Comparison of ENCODE assay signal across 9 mouse cellular contexts in the genomic region with DNA sequence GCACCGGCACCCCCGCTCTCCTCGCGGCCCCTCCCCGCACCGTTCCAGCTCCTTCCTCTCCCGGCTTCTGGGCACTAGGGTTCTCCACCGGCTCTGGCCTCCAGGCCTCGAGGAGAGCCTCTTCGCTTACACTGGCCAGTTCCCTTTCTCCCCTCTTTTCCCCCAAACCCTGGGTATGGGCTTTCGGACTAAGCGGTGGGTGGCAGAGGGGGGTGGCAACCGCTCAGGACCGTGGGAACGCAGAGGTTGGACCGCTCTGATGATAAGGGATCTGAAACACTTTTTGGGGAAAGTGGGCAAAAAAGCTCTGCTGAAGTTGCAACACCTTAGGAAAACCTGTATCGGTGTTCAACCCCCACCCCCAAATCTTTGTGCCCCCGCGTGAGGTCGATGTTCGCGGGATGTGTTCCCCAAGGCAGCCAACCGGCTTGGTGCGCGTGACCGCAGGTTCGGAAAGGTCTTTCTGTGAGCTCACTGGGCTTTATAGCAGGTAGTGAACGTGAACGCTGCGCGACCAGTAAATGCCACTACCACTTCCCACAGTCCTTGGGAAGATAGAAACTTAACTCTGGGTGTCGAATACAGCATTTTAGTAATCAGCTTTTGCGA. TPM values are rescaled to one million over a fixed set of nuclear protein-coding genes. Genes with fewer than 3 reads are reported as not detected.
DNase-seq lines count a peak whose midpoint lies in the region; ATAC-seq lines count a peak whose summit lies in the region.
"Had no signal": no experiment of that assay in that cellular context is flagged by ENCODE, and none has a peak within 500 bp of the region (broad histone marks: within the 10 kb centered on the region; RNA-seq: fewer than 3 reads in every experiment).

No protein-coding gene starts in this region.

- peak overlapping the region; percentile 76 for H3K4me3 ChIP-seq in intestine, embryonic 15.5 days (replicated peaks)
- peak overlapping the region; percentile 62 for H3K4me3 ChIP-seq in limb, embryonic 11.5 days (ENCODE audit: low read depth, low read length)
- H3K4me3 ChIP-seq in midbrain, embryonic 12.5 days = peak overlapping the region; percentile 63
- H3K4me3 ChIP-seq: myocyte had no signal

- H3K4me1 ChIP-seq in intestine, embryonic 15.5 days (replicated peaks) = peaks cover 9% of the 10 kb centered on the region
- H3K4me1 ChIP-seq in limb, embryonic 11.5 days (ENCODE audit: control insufficient read depth, insufficient read depth, low read length) = peaks cover 8% of the 10 kb centered on the region; the same call in 1 of the 2 replicates
- H3K4me1 ChIP-seq in midbrain, embryonic 12.5 days = peaks cover 13% of the 10 kb centered on the region

- H3K36me3 ChIP-seq in intestine, embryonic 15.5 days = no peaks in the 10 kb centered on the region
- no peaks in the 10 kb centered on the region for H3K36me3 ChIP-seq in limb, embryonic 11.5 days (ENCODE audit: control insufficient read depth, insufficient read depth, low read length)
- no peaks in the 10 kb centered on the region for H3K36me3 ChIP-seq in midbrain, embryonic 12.5 days

- no peaks in the 10 kb centered on the region; the same call in 1 of the 2 replicates for H3K27me3 ChIP-seq in intestine, embryonic 15.5 days (replicated peaks)
- H3K27me3 ChIP-seq in limb, embryonic 11.5 days (ENCODE audit: control insufficient read depth, insufficient read depth, low read length) = peaks cover 7% of the 10 kb centered on the region
- peaks cover 24% of the 10 kb centered on the region for H3K27me3 ChIP-seq in midbrain, embryonic 12.5 days

- peak overlapping the region; percentile 75 for H3K9ac ChIP-seq in intestine, embryonic 15.5 days
- H3K9ac ChIP-seq in limb, embryonic 11.5 days (ENCODE audit: low read length) = peak overlapping the region; percentile 81
- H3K9ac ChIP-seq in midbrain, embryonic 12.5 days (replicated peaks) = peak overlapping the region; percentile 84

- DNase-seq in right cerebral cortex, adult 18-20 months = peak; percentile 32
- DNase-seq in right cerebral cortex, postnatal 4 days = no peak
- peak; percentile 66 to 79 for DNase-seq in cerebellum, adult 18-20 months
- DNase-seq in frontal cortex, postnatal 14 days (ENCODE audit: low spot score in 2 of 2) = peak; percentile 28 to 31
- DNase-seq in limb, embryonic 11.5 days (ENCODE audit: low spot score) = no peak
- peak; percentile 59 for DNase-seq in thymus, postnatal 14 days

- H3K9me3 ChIP-seq in intestine, embryonic 15.5 days = no peaks in the 10 kb centered on the region
- no peaks in the 10 kb centered on the region for H3K9me3 ChIP-seq in limb, embryonic 11.5 days (ENCODE audit: control insufficient read depth, low read length)
- no peaks in the 10 kb centered on the region for H3K9me3 ChIP-seq in midbrain, embryonic 12.5 days

- peak overlapping the region; percentile 89 for H3K4me2 ChIP-seq in intestine, embryonic 15.5 days (replicated peaks)
- peak overlapping the region; percentile 98 for H3K4me2 ChIP-seq in limb, embryonic 11.5 days (ENCODE audit: low read depth, severe bottlenecking)
- H3K4me2 ChIP-seq in midbrain, embryonic 12.5 days (replicated peaks) = peak overlapping the region; percentile 92

- peak overlapping the region; percentile 89 for H3K27ac ChIP-seq in intestine, embryonic 15.5 days
- no peak overlapping the region for H3K27ac ChIP-seq in limb, embryonic 11.5 days (replicated peaks; ENCODE audit: low read depth, low read length)
- peak overlapping the region; percentile 76 for H3K27ac ChIP-seq in midbrain, embryonic 12.5 days (replicated peaks)

- under 1% methylated on average over 33 of the region's 33 CpGs for WGBS in intestine, embryonic 15.5 days
- under 1% methylated on average over 33 of the region's 33 CpGs for WGBS in limb, embryonic 11.5 days
- under 1% methylated on average over 33 of the region's 33 CpGs for WGBS in midbrain, embryonic 12.5 days

- peak; percentile 75 for ATAC-seq in intestine, embryonic 15.5 days
- no peak for ATAC-seq in limb, embryonic 11.5 days (ENCODE audit: insufficient number of reproducible peaks, low FRiP score, low TSS enrichment, low read depth)
- ATAC-seq in midbrain, embryonic 12.5 days (ENCODE audit: low FRiP score, low read depth) = no peak

RNA-seq across cellular contexts. Expression of gene Ppm1h, which starts 1.0 kb away (rescaled TPM):
- 13.7 and 14.8 TPM in 2 replicates for polyA plus RNA-seq in intestine, embryonic 15.5 days (2015; fragmentation: Nextera tagmentation; extraction: Ambion mirVana)
- 4.7 and 5.1 TPM in 2 replicates for polyA plus RNA-seq in limb, embryonic 11.5 days (2014; fragmentation: Nextera tagmentation; extraction: Ambion mirVana)
- 8.1 and 9.2 TPM in 2 replicates for polyA plus RNA-seq in midbrain, embryonic 12.5 days (2016; fragmentation: Nextera tagmentation; extraction: Ambion mirVana)

Comparison
In these comparisons a context has a peak if more than half of its experiments do, and no peak if none do; other contexts are left out.
1. DNase-seq: peak in right cerebral cortex, adult 18-20 months (single experiment), cerebellum, adult 18-20 months (2 of 2), frontal cortex, postnatal 14 days (2 of 2) and thymus, postnatal 14 days (single experiment); none in right cerebral cortex, postnatal 4 days (single experiment) and limb, embryonic 11.5 days (single experiment).
2. Peak in every context shown above with its lines, with median percentiles within 50 percentile points of each other: H3K4me2 ChIP-seq, H3K4me3 ChIP-seq and H3K9ac ChIP-seq.